Mouse (Mus musculus) spleen, embryonic (tissue): Measurements from ENCODE around the gene Katnal1.

Source experiments
- CTCF ChIA-PET: fragments of 350-600 bp; sonication (Branson Sonifier 250); formaldehyde crosslinking; loops from one replicate; lab custom pipeline; 2022; lab: Charles Lee

Gene Katnal1

GRCm38 (mm10) chr5:148929116-148929449, at the start of gene Katnal1:
Gene Katnal1 (minus strand): TSS chr5:148929320.
- CTCF ChIA-PET, result interaction anchor here (0.6 kb wide), 1 partner anchor 31 kb away, joined by 3 read pairs; no protein-coding TSS in a partner anchor

- CTCF ChIA-PET, result interaction anchor here (0.8 to 1.2 kb wide), 3 partner anchors 11 to 30 kb away, joined by 3 to 4 read pairs (median 3); no protein-coding TSS in a partner anchor
Measured at GRCm38 (mm10) chr5:148978458-148979165, 49.5 kb upstream of the Katnal1 start.

- CTCF ChIA-PET, result interaction anchor here (0.8 to 1.2 kb wide), 2 partner anchors 28 to 30 kb away, joined by 3 to 4 read pairs; no protein-coding TSS in a partner anchor
Measured at GRCm38 (mm10) chr5:148977698-148978457, 48.8 kb upstream of the Katnal1 start.

- CTCF ChIA-PET, result interaction anchor here (0.7 to 1.1 kb wide), 2 partner anchors 18 to 19 kb away, joined by 3 to 5 read pairs; no protein-coding TSS in a partner anchor
Measured at GRCm38 (mm10) chr5:148976876-148977275, 47.8 kb upstream of the Katnal1 start.

GRCm38 (mm10) chr5:148975035-148975434, 45.9 kb upstream of the Katnal1 start:
- CTCF ChIA-PET, result interaction anchor here (0.7 kb wide), 1 partner anchor 14 kb away, joined by 3 read pairs; no protein-coding TSS in a partner anchor

GRCm38 (mm10) chr5:148973019-148973668, 44.0 kb upstream of the Katnal1 start:
- CTCF ChIA-PET, result interaction anchor here (0.5 kb wide), 1 partner anchor 17 kb away, joined by 3 read pairs; no protein-coding TSS in a partner anchor

GRCm38 (mm10) chr5:148972167-148972566, 43.0 kb upstream of the Katnal1 start:
- CTCF ChIA-PET, result no interaction called here

GRCm38 (mm10) chr5:148969648-148970047, 40.5 kb upstream of the Katnal1 start:
- CTCF ChIA-PET, result no interaction called here

GRCm38 (mm10) chr5:148968958-148969576, 39.9 kb upstream of the Katnal1 start:
- CTCF ChIA-PET, result no interaction called here

- CTCF ChIA-PET, result no interaction called here
Measured at GRCm38 (mm10) chr5:148968179-148968578, 39.1 kb upstream of the Katnal1 start.

GRCm38 (mm10) chr5:148966395-148966794, 37.3 kb upstream of the Katnal1 start:
- CTCF ChIA-PET, result interaction anchor here (0.6 to 0.7 kb wide), 3 partner anchors 58 to 1490 kb away, joined by 3 to 5 read pairs (median 4); no protein-coding TSS in a partner anchor

- CTCF ChIA-PET, result interaction anchor here (0.6 to 0.7 kb wide), 2 partner anchors 58 to 126 kb away, joined by 3 to 4 read pairs; no protein-coding TSS in a partner anchor
Measured at GRCm38 (mm10) chr5:148965691-148966333, 36.7 kb upstream of the Katnal1 start.

GRCm38 (mm10) chr5:148965089-148965591, 36.0 kb upstream of the Katnal1 start:
- CTCF ChIA-PET, result no interaction called here

- CTCF ChIA-PET, result no interaction called here
Measured at GRCm38 (mm10) chr5:148964251-148964650, 35.1 kb upstream of the Katnal1 start.

- CTCF ChIA-PET, result interaction anchor here (0.6 to 0.9 kb wide), 2 partner anchors 10 to 31 kb away, joined by 3 read pairs; partner anchors contain the start of gene Katnal1
Measured at GRCm38 (mm10) chr5:148960211-148960610, 31.1 kb upstream of the Katnal1 start.

- CTCF ChIA-PET, result interaction anchor here (0.6 to 2.5 kb wide), 2 partner anchors 10 to 30 kb away, joined by 3 to 10 read pairs; partner anchors contain the start of gene Katnal1
Measured at GRCm38 (mm10) chr5:148959068-148959990, 30.2 kb upstream of the Katnal1 start.

GRCm38 (mm10) chr5:148958355-148958754, 29.2 kb upstream of the Katnal1 start:
- CTCF ChIA-PET, result interaction anchor here (0.5 to 2.5 kb wide), 4 partner anchors 9 to 51 kb away, joined by 4 to 10 read pairs (median 4); no protein-coding TSS in a partner anchor

GRCm38 (mm10) chr5:148956898-148957535, 27.9 kb upstream of the Katnal1 start:
- CTCF ChIA-PET, result interaction anchor here (0.6 to 1.3 kb wide), 3 partner anchors 14 to 139 kb away, joined by 3 to 4 read pairs (median 3); no protein-coding TSS in a partner anchor
